Mouse (Mus musculus) E14TG2a.4 (cell line): Measurements from ENCODE around the gene Svbp.

Source experiments
- CTCF ChIP-seq: conservative IDR thresholded peaks from 2 replicates; pipeline ENCODE4 v1.5.1; 2014; ENCODE audit warnings: low read length
- NANOG ChIP-seq: IDR thresholded peaks from 2 replicates; pipeline ENCODE4 v1.6.1; 2014; ENCODE audit warnings: borderline replicate concordance, low read length, mixed read lengths
- POU5F1 ChIP-seq: IDR thresholded peaks from 2 replicates; pipeline ENCODE4 v1.6.1; 2014; ENCODE audit warnings: low read length, borderline replicate concordance

DNA sequence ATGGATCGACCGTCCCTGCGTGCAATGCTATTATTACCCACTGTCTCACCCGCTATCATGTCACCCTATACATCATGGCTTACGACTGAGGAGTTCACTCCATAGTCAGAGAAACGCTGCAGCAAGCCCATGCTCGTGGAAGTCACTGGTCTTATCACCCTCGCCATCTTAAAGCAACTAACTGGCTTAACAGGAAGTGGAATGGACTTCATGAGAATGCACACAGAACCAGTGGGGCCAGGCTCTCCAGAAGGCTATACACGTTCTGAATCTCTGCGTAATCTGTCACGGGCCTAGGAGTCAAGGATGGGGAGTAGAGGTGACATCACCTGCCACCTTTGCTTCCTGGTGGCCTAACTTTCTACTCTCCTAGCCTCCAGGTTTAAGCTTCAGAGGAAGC, 46.4 kb upstream of the Svbp start:
- TF ChIP-seq CTCF (no peak), POU5F1 (no peak), NANOG (no peak)
